Mouse (Mus musculus): ENCODE data around the gene Pigc. TPM values are rescaled to one million over a fixed set of nuclear protein-coding genes. Genes with fewer than 3 reads are reported as not detected.

Gene Pigc
- 33.3 and 38.6 TPM in 2 replicates for polyA plus RNA-seq (2014; fragmentation: Nextera tagmentation; extraction: Ambion mirVana)

DNA sequence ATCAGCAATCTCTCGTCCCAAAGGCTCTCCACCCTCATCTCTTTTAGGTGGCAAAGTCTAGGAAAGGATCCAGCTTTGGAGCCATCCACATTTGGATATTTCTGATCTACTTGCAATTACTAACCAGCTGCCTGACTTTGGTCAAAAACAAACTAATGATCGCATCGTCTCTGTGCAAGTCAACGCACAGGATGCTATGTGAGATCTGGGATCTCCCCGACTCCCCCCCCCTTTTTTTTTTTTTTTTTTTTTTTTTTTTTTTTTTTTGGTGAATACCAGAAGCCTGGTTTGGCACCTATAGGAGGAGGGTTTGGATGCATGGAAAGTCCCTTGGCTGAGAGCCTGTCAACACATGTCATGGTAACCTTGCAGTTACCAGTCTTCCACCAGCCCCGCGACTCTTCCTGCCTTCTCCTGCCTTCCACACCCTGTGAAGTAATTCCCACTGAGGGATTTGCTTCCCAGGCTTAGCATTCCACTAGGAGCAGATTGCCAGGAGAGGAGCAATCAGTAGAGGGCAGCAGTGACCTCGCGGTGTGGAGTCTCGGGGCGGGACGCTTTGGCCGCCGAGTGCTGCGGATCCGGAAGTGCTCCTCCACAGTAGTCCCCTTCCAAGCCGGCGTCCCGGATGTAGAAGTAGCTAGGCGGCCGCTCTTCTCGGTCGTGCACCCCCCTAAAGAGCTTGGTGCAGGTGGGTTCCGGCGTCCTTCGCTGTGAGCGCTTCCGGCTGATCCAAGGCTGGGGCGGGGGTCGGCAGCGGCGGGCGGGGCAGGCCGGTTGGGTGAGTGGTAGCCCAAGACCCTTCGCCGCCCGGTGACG, at the start of gene Pigc:
Gene Pigc (plus strand): TSS at position 598 of the 819 bp plus-strand sequence.
- WGBS = 5% methylated on average over 37 of the region's 38 CpGs
- Histone ChIP-seq H3K4me2 (replicated peaks; ENCODE audit: low read depth, low read length) (peak within 1 kb of the TSS; percentile 40), H3K27me3 (ENCODE audit: control insufficient read depth, insufficient read depth, low read length) (no peaks in the 10 kb centered on the region), H3K36me3 (ENCODE audit: control insufficient read depth, insufficient read depth, low read length) (no peaks in the 10 kb centered on the region), H3K9ac (ENCODE audit: low read depth, low read length) (peak within 1 kb of the TSS; percentile 71), H3K27ac (ENCODE audit: low read depth, low read length) (peak within 1 kb of the TSS; percentile 63), H3K4me1 (replicated peaks; ENCODE audit: control insufficient read depth, insufficient read depth, low read length) (no peaks in the 10 kb centered on the region), H3K4me3 (ENCODE audit: low read depth, low read length) (peak within 1 kb of the TSS; percentile 68), H3K9me3 (ENCODE audit: control insufficient read depth, low read length) (no peaks in the 10 kb centered on the region)
- DNase-seq (ENCODE audit: low spot score) (peak; percentile 94), ATAC-seq (ENCODE audit: low FRiP score) (peak; percentile 98)

DNA sequence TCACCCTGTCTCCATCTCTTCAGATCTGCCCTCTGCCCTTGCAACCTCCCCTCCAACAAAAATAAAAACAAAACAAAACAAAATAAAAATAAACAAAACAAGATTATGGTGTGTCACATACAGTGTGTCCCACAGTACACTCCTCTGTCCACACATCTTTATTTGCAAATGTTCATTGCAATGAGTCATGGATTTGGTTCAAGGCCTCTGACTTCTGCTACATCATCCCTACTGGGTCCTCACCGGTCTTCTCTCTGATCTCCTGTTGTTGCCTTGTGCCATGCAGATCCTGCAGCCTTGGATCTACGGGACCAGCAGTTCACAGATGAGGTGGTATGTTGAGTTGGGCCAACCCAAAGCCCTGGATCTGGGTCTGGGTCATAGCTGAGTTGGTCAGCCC, 49.4 kb upstream of the Pigc start:
- no peak for DNase-seq (ENCODE audit: low spot score)
- no peaks in the 10 kb centered on the region for H3K9me3 ChIP-seq (ENCODE audit: control insufficient read depth, low read length)
- H3K4me1 ChIP-seq (replicated peaks; ENCODE audit: control insufficient read depth, insufficient read depth, low read length) = no peaks in the 10 kb centered on the region
- no peak overlapping the region for H3K9ac ChIP-seq (ENCODE audit: low read depth, low read length)
- H3K36me3 ChIP-seq (ENCODE audit: control insufficient read depth, insufficient read depth, low read length) = no peaks in the 10 kb centered on the region
- H3K27me3 ChIP-seq (ENCODE audit: control insufficient read depth, insufficient read depth, low read length) = no peaks in the 10 kb centered on the region
- WGBS = 80% methylated on average over 2 of the region's 2 CpGs
- H3K4me2 ChIP-seq (replicated peaks; ENCODE audit: low read depth, low read length) = no peak overlapping the region
- no peak overlapping the region for H3K27ac ChIP-seq (ENCODE audit: low read depth, low read length)
- ATAC-seq (ENCODE audit: low FRiP score) = no peak
- no peak overlapping the region for H3K4me3 ChIP-seq (ENCODE audit: low read depth, low read length)

DNA sequence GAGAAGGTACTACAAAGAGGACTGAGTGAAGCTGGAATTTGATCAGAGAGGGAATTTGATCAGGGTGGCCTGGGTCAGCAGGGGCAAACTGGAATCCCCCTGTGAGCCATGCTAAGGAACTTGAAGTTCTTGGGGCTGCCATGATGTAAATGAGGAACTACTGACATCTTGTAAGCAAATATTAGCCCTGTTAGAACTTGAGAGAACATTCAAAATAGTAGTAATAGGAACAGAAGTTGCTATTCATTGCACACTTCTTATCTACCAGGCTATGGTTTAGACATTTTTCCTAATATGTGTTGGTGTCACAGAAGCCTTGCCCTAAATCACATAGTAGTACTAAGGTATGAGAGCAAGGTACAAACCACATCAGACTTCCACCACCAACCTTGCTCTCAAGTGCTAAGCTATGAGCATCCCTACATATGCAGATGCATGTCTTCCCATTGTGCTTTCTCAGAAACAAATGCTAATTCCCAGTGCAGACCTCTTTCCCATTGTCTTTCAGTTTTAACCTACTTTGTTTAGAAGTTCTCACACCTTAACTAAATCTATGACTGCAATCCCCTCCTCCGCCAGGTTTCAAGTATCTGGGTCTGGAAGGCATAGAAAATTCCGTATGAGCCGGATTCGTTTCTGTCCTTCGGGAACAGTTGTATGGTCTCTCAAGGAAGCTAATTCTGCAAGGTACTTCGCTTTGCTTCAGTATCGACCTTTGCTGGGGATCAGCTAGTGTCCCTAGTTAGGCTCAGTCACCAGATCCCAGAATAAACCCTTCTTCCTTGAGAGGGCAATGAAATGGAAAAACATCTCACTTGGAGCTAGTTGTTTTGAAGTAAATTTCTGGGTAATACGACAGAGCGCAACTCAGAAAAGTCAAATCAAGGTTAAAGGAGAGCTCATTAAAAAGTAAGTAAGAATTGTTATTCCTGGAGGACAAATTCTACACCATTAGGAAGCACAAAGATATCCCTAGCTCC, 48.2 kb upstream of the Pigc start:
- no peaks in the 10 kb centered on the region for H3K4me1 ChIP-seq (replicated peaks; ENCODE audit: control insufficient read depth, insufficient read depth, low read length)
- H3K27me3 ChIP-seq (ENCODE audit: control insufficient read depth, insufficient read depth, low read length) = no peaks in the 10 kb centered on the region
- no peak overlapping the region for H3K4me2 ChIP-seq (replicated peaks; ENCODE audit: low read depth, low read length)
- H3K4me3 ChIP-seq (ENCODE audit: low read depth, low read length) = no peak overlapping the region
- no peak overlapping the region for H3K9ac ChIP-seq (ENCODE audit: low read depth, low read length)
- no peak overlapping the region for H3K27ac ChIP-seq (ENCODE audit: low read depth, low read length)
- H3K9me3 ChIP-seq (ENCODE audit: control insufficient read depth, low read length) = no peaks in the 10 kb centered on the region
- WGBS = 87% methylated on average over 9 of the region's 9 CpGs
- no peaks in the 10 kb centered on the region for H3K36me3 ChIP-seq (ENCODE audit: control insufficient read depth, insufficient read depth, low read length)
- ATAC-seq (ENCODE audit: low FRiP score) (no peak), DNase-seq (ENCODE audit: low spot score) (no peak)

- H3K4me2 ChIP-seq (replicated peaks; ENCODE audit: low read depth, low read length) = no peak overlapping the region
- H3K4me1 ChIP-seq (replicated peaks; ENCODE audit: control insufficient read depth, insufficient read depth, low read length) = no peaks in the 10 kb centered on the region
- WGBS = 77% methylated on average over 6 of the region's 6 CpGs
- DNase-seq (ENCODE audit: low spot score) (no peak), ATAC-seq (ENCODE audit: low FRiP score) (no peak)
- H3K36me3 ChIP-seq (ENCODE audit: control insufficient read depth, insufficient read depth, low read length) = no peaks in the 10 kb centered on the region
- H3K27me3 ChIP-seq (ENCODE audit: control insufficient read depth, insufficient read depth, low read length) = no peaks in the 10 kb centered on the region
- H3K4me3 ChIP-seq (ENCODE audit: low read depth, low read length) = no peak overlapping the region
- no peak overlapping the region for H3K9ac ChIP-seq (ENCODE audit: low read depth, low read length)
- H3K9me3 ChIP-seq (ENCODE audit: control insufficient read depth, low read length) = no peaks in the 10 kb centered on the region
- H3K27ac ChIP-seq (ENCODE audit: low read depth, low read length) = no peak overlapping the region
Observed at GRCm38 (mm10) chr1:161921928-161922327, 47.1 kb upstream of the Pigc start.

DNA sequence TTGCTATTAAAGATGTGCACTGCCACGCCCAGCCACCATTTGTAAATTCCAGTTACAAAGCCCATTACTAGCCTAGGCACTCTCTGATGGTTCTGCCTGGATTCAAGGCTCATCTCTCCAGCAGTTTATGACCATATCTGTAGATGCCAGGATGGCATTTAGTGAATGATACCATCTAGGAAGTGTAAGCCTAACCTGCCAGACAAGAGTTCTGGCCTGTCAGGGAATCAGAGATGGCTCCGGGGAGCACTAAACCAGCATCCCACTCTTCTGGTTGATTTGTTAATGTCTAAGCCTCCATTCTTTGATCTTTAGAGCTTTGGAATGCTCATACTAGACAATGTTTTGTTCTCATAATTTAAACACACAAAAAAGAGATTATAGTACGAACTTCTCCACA, 44.7 kb upstream of the Pigc start:
- 72% methylated on average over 3 of the region's 3 CpGs for WGBS
- Histone ChIP-seq H3K4me1 (replicated peaks; ENCODE audit: control insufficient read depth, insufficient read depth, low read length) (no peaks in the 10 kb centered on the region), H3K27me3 (ENCODE audit: control insufficient read depth, insufficient read depth, low read length) (no peaks in the 10 kb centered on the region), H3K9ac (ENCODE audit: low read depth, low read length) (no peak overlapping the region), H3K27ac (ENCODE audit: low read depth, low read length) (no peak overlapping the region), H3K36me3 (ENCODE audit: control insufficient read depth, insufficient read depth, low read length) (no peaks in the 10 kb centered on the region), H3K9me3 (ENCODE audit: control insufficient read depth, low read length) (no peaks in the 10 kb centered on the region), H3K4me2 (replicated peaks; ENCODE audit: low read depth, low read length) (no peak overlapping the region), H3K4me3 (ENCODE audit: low read depth, low read length) (no peak overlapping the region)
- DNase-seq (ENCODE audit: low spot score) = no peak
- no peak for ATAC-seq (ENCODE audit: low FRiP score)

DNA sequence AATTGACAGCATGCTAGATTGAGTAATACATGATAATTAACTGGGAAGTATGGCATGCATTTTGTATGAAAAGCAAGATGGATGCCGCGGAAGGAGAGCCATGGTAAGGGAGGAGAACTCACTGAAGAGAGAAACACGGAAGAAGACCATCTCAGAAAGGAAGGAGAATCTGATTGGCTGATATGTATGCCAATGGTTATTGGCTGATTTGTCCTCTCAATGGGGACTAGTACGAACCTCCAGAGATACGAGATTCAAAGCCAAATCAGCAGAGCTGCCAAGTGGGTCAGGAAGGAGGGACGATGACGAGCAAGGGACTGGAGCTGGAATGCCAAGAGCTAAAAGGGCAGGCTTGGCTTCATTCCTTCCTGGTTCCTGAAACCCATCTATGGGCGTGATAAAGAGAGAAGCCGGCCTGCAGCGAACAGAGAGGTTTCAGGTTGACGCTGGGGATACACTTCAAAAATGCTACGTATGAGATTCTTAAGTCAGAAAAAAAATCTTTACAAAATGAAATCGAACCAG, 43.6 kb upstream of the Pigc start:
- no peak for ATAC-seq (ENCODE audit: low FRiP score)
- H3K27ac ChIP-seq (ENCODE audit: low read depth, low read length) = no peak overlapping the region

DNA sequence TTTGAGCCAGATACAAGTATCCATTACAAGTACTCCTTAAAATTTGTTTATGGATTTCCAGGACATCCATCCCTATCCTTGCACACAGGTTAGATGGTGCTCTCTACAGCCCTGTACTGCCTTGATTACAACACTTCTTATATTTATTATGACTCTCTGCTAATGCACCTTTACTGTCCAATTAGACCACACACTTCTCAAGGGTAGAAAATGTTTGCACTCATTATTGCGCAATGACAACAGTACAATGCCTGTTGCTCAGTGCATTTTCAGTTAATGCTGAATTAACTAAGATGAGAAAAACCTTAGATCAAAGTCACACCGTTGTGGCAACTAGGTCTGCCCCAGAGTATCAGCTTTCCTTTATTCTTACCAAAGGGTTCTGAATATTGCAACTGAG, 41.0 kb upstream of the Pigc start:
- no peak overlapping the region for H3K4me2 ChIP-seq (replicated peaks; ENCODE audit: low read depth, low read length)
- no peak overlapping the region for H3K4me3 ChIP-seq (ENCODE audit: low read depth, low read length)
- H3K27ac ChIP-seq (ENCODE audit: low read depth, low read length) = no peak overlapping the region
- no peak for DNase-seq (ENCODE audit: low spot score)
- no peaks in the 10 kb centered on the region for H3K9me3 ChIP-seq (ENCODE audit: control insufficient read depth, low read length)
- H3K27me3 ChIP-seq (ENCODE audit: control insufficient read depth, insufficient read depth, low read length) = no peaks in the 10 kb centered on the region
- no peak for ATAC-seq (ENCODE audit: low FRiP score)
- no peaks in the 10 kb centered on the region for H3K4me1 ChIP-seq (replicated peaks; ENCODE audit: control insufficient read depth, insufficient read depth, low read length)
- H3K9ac ChIP-seq (ENCODE audit: low read depth, low read length) = no peak overlapping the region
- no peaks in the 10 kb centered on the region for H3K36me3 ChIP-seq (ENCODE audit: control insufficient read depth, insufficient read depth, low read length)
- WGBS = 93% methylated on average over 2 of the region's 2 CpGs

More for the DNA sequence above, 43.6 kb upstream of the Pigc start:
- Histone ChIP-seq H3K4me3 (ENCODE audit: low read depth, low read length) (no peak overlapping the region), H3K27me3 (ENCODE audit: control insufficient read depth, insufficient read depth, low read length) (no peaks in the 10 kb centered on the region), H3K4me1 (replicated peaks; ENCODE audit: control insufficient read depth, insufficient read depth, low read length) (no peaks in the 10 kb centered on the region), H3K9me3 (ENCODE audit: control insufficient read depth, low read length) (no peaks in the 10 kb centered on the region), H3K9ac (ENCODE audit: low read depth, low read length) (no peak overlapping the region), H3K36me3 (ENCODE audit: control insufficient read depth, insufficient read depth, low read length) (no peaks in the 10 kb centered on the region), H3K4me2 (replicated peaks; ENCODE audit: low read depth, low read length) (no peak overlapping the region)
- WGBS = 93% methylated on average over 13 of the region's 13 CpGs
- DNase-seq (ENCODE audit: low spot score) = no peak

- no peak for DNase-seq (ENCODE audit: low spot score)
- Histone ChIP-seq H3K9me3 (ENCODE audit: control insufficient read depth, low read length) (no peaks in the 10 kb centered on the region), H3K27ac (ENCODE audit: low read depth, low read length) (no peak overlapping the region), H3K4me1 (replicated peaks; ENCODE audit: control insufficient read depth, insufficient read depth, low read length) (no peaks in the 10 kb centered on the region), H3K27me3 (ENCODE audit: control insufficient read depth, insufficient read depth, low read length) (no peaks in the 10 kb centered on the region), H3K9ac (ENCODE audit: low read depth, low read length) (no peak overlapping the region), H3K36me3 (ENCODE audit: control insufficient read depth, insufficient read depth, low read length) (no peaks in the 10 kb centered on the region), H3K4me2 (replicated peaks; ENCODE audit: low read depth, low read length) (no peak overlapping the region), H3K4me3 (ENCODE audit: low read depth, low read length) (no peak overlapping the region)
- WGBS = 73% methylated on average over 4 of the region's 4 CpGs
- no peak for ATAC-seq (ENCODE audit: low FRiP score)
Observed at GRCm38 (mm10) chr1:161931313-161931712, 37.7 kb upstream of the Pigc start.

Measured in hindbrain, embryonic 11.5 days (tissue).